Mouse (Mus musculus) myocyte (in vitro differentiated cells): Measurements from ENCODE around the gene Ppp1r16b.

ENCODE experiments used
- CEBPB ChIP-seq: IDR thresholded peaks from 2 replicates; pipeline ENCODE4 v1.6.1; 2011; ENCODE audit warnings: mild to moderate bottlenecking, moderate library complexity; ENCODE audit not compliant: poor library complexity, insufficient read depth, severe bottlenecking
- MYOD1 ChIP-seq, 3 experiments: IDR thresholded peaks; one replicate each; pipeline ENCODE4 v1.6.1; 2011; ENCODE audit warnings: control low read depth in 2 of 3, low read depth in 2 of 3, mild to moderate bottlenecking in 2 of 3, moderate library complexity in 1 of 3; ENCODE audit not compliant: insufficient read length in 2 of 3, control insufficient read depth in 1 of 3
- MYOG ChIP-seq, 3 experiments: IDR thresholded peaks; one replicate each; pipeline ENCODE4 v1.6.1; 2011; ENCODE audit warnings: control low read depth in 2 of 3, low read depth in 2 of 3, mild to moderate bottlenecking in 2 of 3; ENCODE audit not compliant: insufficient read length in 2 of 3, control insufficient read depth in 1 of 3, insufficient read depth in 1 of 3
- POLR2A ChIP-seq: IDR thresholded peaks from one replicate; pipeline ENCODE4 v1.6.1; 2011; ENCODE audit warnings: low read depth, mild to moderate bottlenecking, control low read depth, moderate library complexity; ENCODE audit not compliant: insufficient read length
- TCF12 ChIP-seq: IDR thresholded peaks from one replicate; pipeline ENCODE4 v1.6.1; 2011; ENCODE audit warnings: mild to moderate bottlenecking, control low read depth; ENCODE audit not compliant: poor library complexity, insufficient read depth, severe bottlenecking

- TF ChIP-seq POLR2A, result no peak
- TF ChIP-seq MYOD1 (IDR thresholded peaks at IDR 0.05; ENCODE audit: control insufficient read depth in 1 of 3, insufficient read length in 2 of 3, low read depth in 2 of 3), result no peak
- no peak for TF ChIP-seq CEBPB
- TF ChIP-seq TCF12, result no peak
- TF ChIP-seq MYOG (IDR thresholded peaks at IDR 0.05; ENCODE audit: control insufficient read depth in 1 of 3, insufficient read depth in 1 of 3, insufficient read length in 2 of 3, low read depth in 2 of 3), result no peak
These were observed 23.9 kb downstream of the Ppp1r16b start for GRCm38 (mm10) chr2:158689060-158689459.
